Mouse (Mus musculus) C2C12 (cell line): ENCODE data around the gene Kcnj11. TPM values are rescaled to one million over a fixed set of nuclear protein-coding genes. Genes with fewer than 3 reads are reported as not detected.

Experiments used
- H3K27me3 ChIP-seq: one replicate; pipeline ENCODE4 v1.6.1; 2011; ENCODE audit not compliant: control insufficient read depth, insufficient read depth, insufficient read length
- H3K36me3 ChIP-seq: one replicate; pipeline ENCODE4 v1.6.1; 2011; ENCODE audit not compliant: control insufficient read depth, insufficient read depth
- H3K4me3 ChIP-seq: one replicate; pipeline ENCODE4 v1.5.1; 2011; ENCODE audit warnings: mild to moderate bottlenecking, control low read depth; ENCODE audit not compliant: poor library complexity, insufficient read depth, severe bottlenecking
- H3K79me2 ChIP-seq: one replicate; pipeline ENCODE4 v1.6.1; 2011; ENCODE audit not compliant: control insufficient read depth, insufficient read depth
- H3K79me3 ChIP-seq: one replicate; pipeline ENCODE4 v1.6.1; 2011; ENCODE audit warnings: low read depth, control low read depth
- H3ac ChIP-seq: one replicate; pipeline ENCODE3; 2011; ENCODE audit warnings: low read depth; ENCODE audit not compliant: control insufficient read depth, insufficient read length
- CEBPB ChIP-seq: IDR thresholded peaks from one replicate; pipeline ENCODE4 v1.6.1; 2011; ENCODE audit warnings: low read depth, mild to moderate bottlenecking, control low read depth, moderate library complexity
- CTCF ChIP-seq: IDR thresholded peaks from one replicate; pipeline ENCODE4 v1.5.1; 2011; ENCODE audit not compliant: control insufficient read depth, insufficient read depth, insufficient read length
- FOSL1 ChIP-seq: IDR thresholded peaks from one replicate; pipeline ENCODE4 v1.8.0; 2011; ENCODE audit warnings: mild to moderate bottlenecking, low read length; ENCODE audit not compliant: poor library complexity, insufficient read depth, severe bottlenecking
- MAX ChIP-seq: IDR thresholded peaks from one replicate; pipeline ENCODE4 v1.6.1; 2011; ENCODE audit warnings: mild to moderate bottlenecking, control low read depth
- MYOD1 ChIP-seq: IDR thresholded peaks from one replicate; pipeline ENCODE4 v1.6.1; 2011; ENCODE audit warnings: low read depth; ENCODE audit not compliant: control insufficient read depth, insufficient read length
- MYOG ChIP-seq: IDR thresholded peaks from one replicate; pipeline ENCODE4 v1.6.1; 2011; ENCODE audit not compliant: control insufficient read depth, insufficient read length; ENCODE audit errors: extremely low read depth
- USF1 ChIP-seq: IDR thresholded peaks from one replicate; pipeline ENCODE4 v1.6.1; 2011; ENCODE audit warnings: low read depth, mild to moderate bottlenecking, control low read depth, moderate library complexity
- polyA plus RNA-seq: library from polyadenylated mRNA; unstranded; fragments of >200 nt; fragmentation: generic; extraction: Trizol; gene quantifications from one replicate; pipeline ENCODE4 v1.2.1, GENCODE M21; 2012; ENCODE audit warnings: missing spikeins

Kcnj11 gene
- polyA plus RNA-seq, 1 experiment, result not detected

DNA sequence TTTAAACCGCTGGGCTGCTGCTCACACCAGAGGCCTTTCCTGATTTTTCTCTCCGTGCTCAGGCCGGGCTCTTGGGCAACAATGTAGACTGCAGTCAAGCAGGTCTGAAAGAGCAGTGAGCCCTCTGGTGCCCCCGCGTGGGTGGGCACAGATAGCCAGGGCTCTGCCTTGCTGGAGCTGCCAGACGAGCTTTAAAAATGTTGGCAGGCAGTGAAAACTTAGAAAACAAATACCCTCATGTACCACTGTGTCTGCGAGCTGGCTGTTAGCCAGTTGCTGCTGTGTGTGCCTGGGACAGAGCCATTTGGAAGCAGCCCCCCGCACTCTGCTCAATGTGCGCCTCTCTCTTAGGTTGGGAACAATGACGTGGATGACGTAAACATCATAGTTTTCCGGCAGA lies 22.9 kb downstream of the Kcnj11 start:
- Histone ChIP-seq H3K79me2 (no peaks in the 10 kb centered on the region), H3ac (no peak overlapping the region), H3K4me3 (no peak overlapping the region), H3K27me3 (no peaks in the 10 kb centered on the region), H3K36me3 (peaks cover 3% of the 10 kb centered on the region), H3K79me3 (no peaks in the 10 kb centered on the region)
- TF ChIP-seq FOSL1 (no peak), MYOG (no peak), MAX (no peak), CEBPB (no peak), MYOD1 (no peak), USF1 (no peak), CTCF (no peak)

DNA sequence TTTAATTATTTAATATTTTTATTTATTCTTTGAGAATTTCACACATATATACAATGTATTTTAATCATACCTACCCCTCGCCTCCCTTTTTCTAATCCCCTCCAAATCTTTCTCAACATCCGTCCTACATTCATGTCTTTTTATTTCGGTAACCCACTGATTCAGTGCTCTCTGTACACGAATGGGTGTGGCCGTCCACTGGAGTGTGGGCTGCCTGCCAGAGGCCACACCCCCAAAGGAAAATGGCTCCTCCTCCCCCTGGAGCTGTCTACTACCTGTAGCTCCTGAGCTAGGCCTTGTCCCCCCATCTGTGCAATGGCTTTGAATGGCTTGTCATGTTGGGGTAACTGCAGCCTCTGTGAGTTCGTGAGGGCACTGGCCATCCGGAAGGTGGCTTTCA lies 23.7 kb downstream of the Kcnj11 start:
- H3K27me3 ChIP-seq, result no peaks in the 10 kb centered on the region
- TF ChIP-seq USF1 (no peak), MYOD1 (no peak), CTCF (no peak)
- no peak overlapping the region for H3ac ChIP-seq
- no peaks in the 10 kb centered on the region for H3K79me2 ChIP-seq
- no peaks in the 10 kb centered on the region for H3K79me3 ChIP-seq
- H3K36me3 ChIP-seq, result peaks cover 3% of the 10 kb centered on the region
- no peak overlapping the region for H3K4me3 ChIP-seq

DNA sequence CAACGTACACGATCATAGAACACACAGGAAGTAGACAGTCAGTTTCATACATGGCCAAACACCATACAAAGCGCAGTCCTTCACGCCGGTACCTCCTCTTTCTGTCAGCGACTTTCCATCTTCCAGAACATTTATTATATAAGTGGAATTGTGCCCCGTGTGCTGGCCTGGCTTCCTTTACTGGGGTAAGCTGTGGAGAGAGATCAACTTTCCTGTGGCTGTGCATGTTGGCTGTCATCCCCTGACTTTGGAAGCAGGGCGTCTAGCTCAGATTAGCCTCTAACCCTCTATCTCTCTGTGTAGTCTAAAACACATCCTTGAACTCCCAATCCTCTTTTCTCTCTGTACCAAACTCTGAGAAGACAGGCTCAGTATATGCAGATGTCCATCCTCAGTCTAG lies 31.7 kb downstream of the Kcnj11 start:
- no peaks in the 10 kb centered on the region for H3K79me2 ChIP-seq
- no peaks in the 10 kb centered on the region for H3K79me3 ChIP-seq
- peaks cover 15% of the 10 kb centered on the region for H3K36me3 ChIP-seq
- H3K4me3 ChIP-seq, result no peak overlapping the region
- no peak overlapping the region for H3ac ChIP-seq
- H3K27me3 ChIP-seq, result no peaks in the 10 kb centered on the region
- no peak for TF ChIP-seq CEBPB
- TF ChIP-seq MAX, result no peak
- TF ChIP-seq MYOG, result no peak
- no peak for TF ChIP-seq FOSL1

- peaks cover 8% of the 10 kb centered on the region for H3K36me3 ChIP-seq
- no peak overlapping the region for H3ac ChIP-seq
- no peaks in the 10 kb centered on the region for H3K79me3 ChIP-seq
- no peak overlapping the region for H3K4me3 ChIP-seq
- H3K79me2 ChIP-seq, result no peaks in the 10 kb centered on the region
- H3K27me3 ChIP-seq, result no peaks in the 10 kb centered on the region
- TF ChIP-seq CEBPB, result no peak
- no peak for TF ChIP-seq MYOG
Measured at GRCm38 (mm10) chr7:46063296-46063695, 37.3 kb downstream of the Kcnj11 start.

GRCm38 (mm10) chr7:46061614-46062013 lies 39.0 kb downstream of the Kcnj11 start:
- Histone ChIP-seq H3K79me2 (no peaks in the 10 kb centered on the region), H3K27me3 (no peaks in the 10 kb centered on the region), H3K36me3 (peaks cover 6% of the 10 kb centered on the region), H3K79me3 (no peaks in the 10 kb centered on the region), H3ac (no peak overlapping the region), H3K4me3 (no peak overlapping the region)
- TF ChIP-seq MAX (no peak), MYOD1 (no peak), CEBPB (no peak), CTCF (no peak), USF1 (no peak), FOSL1 (no peak), MYOG (no peak)

GRCm38 (mm10) chr7:46060688-46061087 lies 39.9 kb downstream of the Kcnj11 start:
- no peaks in the 10 kb centered on the region for H3K79me2 ChIP-seq
- peaks cover 6% of the 10 kb centered on the region for H3K36me3 ChIP-seq

More at GRCm38 (mm10) chr7:46060688-46061087, 39.9 kb downstream of the Kcnj11 start:
- TF ChIP-seq FOSL1 (no peak), CEBPB (no peak), MYOG (no peak), CTCF (no peak), USF1 (no peak), MAX (no peak), MYOD1 (no peak)
- no peak overlapping the region for H3K4me3 ChIP-seq
- H3K27me3 ChIP-seq, result no peaks in the 10 kb centered on the region
- H3ac ChIP-seq, result no peak overlapping the region
- no peaks in the 10 kb centered on the region for H3K79me3 ChIP-seq
